Mouse (Mus musculus) MEL (cell line): Measurements from ENCODE around the gene Ndufb4.

Experiments
- CHD1 ChIP-seq: IDR thresholded peaks from 2 replicates; pipeline ENCODE4 v1.6.1; 2012; ENCODE audit warnings: low read depth, mild to moderate bottlenecking, inconsistent platforms, low read length, improper control_type of control experiment
- CTCF ChIP-seq, 3 experiments: IDR thresholded peaks in 2 of 3; conservative IDR thresholded peaks in 1 of 3; 2 replicates each; pipeline ENCODE4 v1.5.1; 2011 to 2012; ENCODE audit warnings: low read length in 3 of 3, low read depth in 2 of 3, mild to moderate bottlenecking in 2 of 3, improper control_type of control experiment in 1 of 3, inconsistent platforms in 1 of 3, mixed read lengths in 1 of 3, moderate library complexity in 1 of 3; ENCODE audit not compliant: control insufficient read depth in 1 of 3, insufficient read depth in 1 of 3, poor library complexity in 1 of 3, severe bottlenecking in 1 of 3
- E2F4 ChIP-seq: IDR thresholded peaks from 2 replicates; pipeline ENCODE4 v1.6.1; 2011; ENCODE audit warnings: low read depth, low read length, improper control_type of control experiment, borderline replicate concordance
- EP300 ChIP-seq, 2 experiments: IDR thresholded peaks; 2 replicates each; pipeline ENCODE4 v1.6.1; 2011; ENCODE audit warnings: improper control_type of control experiment in 2 of 2, low read length in 2 of 2, low read depth in 1 of 2, mild to moderate bottlenecking in 1 of 2
- GATA1 ChIP-seq: IDR thresholded peaks from 2 replicates; pipeline ENCODE4 v1.6.1; 2011; ENCODE audit warnings: low read depth, low read length, improper control_type of control experiment
- MAFK ChIP-seq: IDR thresholded peaks from 2 replicates; pipeline ENCODE4 v1.6.1; 2011; ENCODE audit warnings: low read depth, mild to moderate bottlenecking, low read length, improper control_type of control experiment, borderline replicate concordance
- MAX ChIP-seq: IDR thresholded peaks from 2 replicates; pipeline ENCODE4 v1.6.1; 2011; ENCODE audit warnings: low read length, improper control_type of control experiment
- NRF1 ChIP-seq: IDR thresholded peaks from 2 replicates; pipeline ENCODE4 v1.6.1; 2014; ENCODE audit warnings: low read depth, mild to moderate bottlenecking, inconsistent platforms, low read length, improper control_type of control experiment, moderate library complexity; ENCODE audit not compliant: poor library complexity, insufficient read depth, severe bottlenecking
- POLR2A ChIP-seq, 2 experiments: IDR thresholded peaks; 2 replicates each; pipeline ENCODE4 v1.6.1; 2011 to 2012; ENCODE audit warnings: low read length in 2 of 2, mild to moderate bottlenecking in 2 of 2, control low read depth in 1 of 2, improper control_type of control experiment in 1 of 2, low read depth in 1 of 2, moderate library complexity in 1 of 2; ENCODE audit not compliant: control insufficient read depth in 1 of 2, insufficient read depth in 1 of 2, poor library complexity in 1 of 2
- SIN3A ChIP-seq: IDR thresholded peaks from 2 replicates; pipeline ENCODE4 v1.6.1; 2012; ENCODE audit warnings: low read length, improper control_type of control experiment, inconsistent platforms
- TAL1 ChIP-seq: IDR thresholded peaks from 2 replicates; pipeline ENCODE4 v1.6.1; 2012; ENCODE audit warnings: mild to moderate bottlenecking, inconsistent platforms, low read length, moderate library complexity, mixed read lengths
- USF1 ChIP-seq: IDR thresholded peaks from 2 replicates; pipeline ENCODE4 v1.6.1; 2014; ENCODE audit warnings: low read depth, mild to moderate bottlenecking, inconsistent platforms, low read length, improper control_type of control experiment, moderate library complexity
- ZKSCAN1 ChIP-seq: IDR thresholded peaks from 2 replicates; pipeline ENCODE4 v1.6.1; 2012; ENCODE audit warnings: low read depth, mild to moderate bottlenecking, inconsistent platforms, low read length, improper control_type of control experiment, moderate library complexity
- ZMIZ1 ChIP-seq: IDR thresholded peaks from 2 replicates; pipeline ENCODE4 v1.6.1; 2012; ENCODE audit warnings: low read depth, mild to moderate bottlenecking, inconsistent platforms, low read length, improper control_type of control experiment, moderate library complexity

DNA sequence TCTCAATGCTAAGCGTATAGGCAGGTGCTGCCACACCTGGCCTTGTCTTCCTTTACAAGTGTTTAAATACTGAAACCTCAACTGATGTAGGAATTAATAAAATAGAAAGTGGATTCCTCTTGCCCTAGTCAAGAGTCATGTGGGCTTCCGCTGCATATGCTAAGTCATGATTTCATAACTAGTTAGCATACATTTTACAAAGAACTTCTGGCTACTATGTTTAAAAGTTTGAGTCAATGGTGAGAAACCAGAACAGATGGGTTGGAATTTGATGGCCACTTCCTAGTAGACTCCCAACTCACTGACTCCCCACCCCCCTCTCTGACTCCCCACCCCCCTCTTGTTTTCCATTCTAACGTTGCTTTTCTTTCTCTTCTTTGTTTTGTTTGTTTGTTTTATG, 54.9 kb downstream of the Ndufb4 start:
- TF ChIP-seq POLR2A (IDR thresholded peaks at IDR 0.05; ENCODE audit: control insufficient read depth in 1 of 2, insufficient read depth in 1 of 2, low read depth in 1 of 2, low read length in 2 of 2, poor library complexity in 1 of 2) (no peak), MAX (no peak), ZKSCAN1 (no peak), EP300 (IDR thresholded peaks at IDR 0.05; ENCODE audit: low read depth in 1 of 2, low read length in 2 of 2) (no peak), CTCF (IDR thresholded peaks at IDR 0.05 in 2 of 3, conservative IDR thresholded peaks at IDR 0.05 in 1 of 3; ENCODE audit: control insufficient read depth in 1 of 3, insufficient read depth in 1 of 3, low read depth in 2 of 3, low read length in 3 of 3, poor library complexity in 1 of 3, severe bottlenecking in 1 of 3) (no peak), USF1 (no peak), TAL1 (no peak), SIN3A (no peak), ZMIZ1 (no peak), GATA1 (no peak), CHD1 (no peak), NRF1 (no peak), MAFK (no peak), E2F4 (no peak)
